Mouse (Mus musculus): ENCODE results near the gene Nlgn2. TPM values are rescaled to one million over a fixed set of nuclear protein-coding genes. Genes with fewer than 3 reads are reported as not detected.

Nlgn2 gene
- total and polyA plus RNA-seq, 3 experiments: 20.3 to 43.3 (median 29.8) TPM

GRCm38 (mm10) chr11:69883527-69884151 is 46.1 kb upstream of the Nlgn2 start (continued):
- no peak for TF ChIP-seq USF1 (IDR thresholded peaks at IDR 0.05; ENCODE audit: low read depth, low read length)
- TF ChIP-seq MAZ (IDR thresholded peaks at IDR 0.05; ENCODE audit: low read depth, low read length): peak; percentile 69; the same call in 1 of the 2 replicates
- TF ChIP-seq EP300 (IDR thresholded peaks at IDR 0.05; ENCODE audit: low read depth in 1 of 2, low read length in 2 of 2): peak; percentile 75 to 91; a peak in 3 of 4 replicates

- H3K4me1 ChIP-seq (ENCODE audit: control insufficient read depth in 1 of 2, insufficient read depth in 2 of 2, low read length in 2 of 2): peaks cover 14 to 46% of the 10 kb centered on the region in 2 experiments
- peak overlapping the region; percentile 25; the same call in 1 of the 2 replicates for H3K27ac ChIP-seq (ENCODE audit: control insufficient read depth, low read depth, low read length)
- TF ChIP-seq TBP (IDR thresholded peaks at IDR 0.05; ENCODE audit: low read depth, low read length) (no peak), USF1 (IDR thresholded peaks at IDR 0.05; ENCODE audit: low read depth, low read length) (peak; percentile 56), RCOR1 (IDR thresholded peaks at IDR 0.05; ENCODE audit: low read depth, low read length) (no peak), E2F4 (IDR thresholded peaks at IDR 0.05; ENCODE audit: borderline replicate concordance, low read depth, low read length) (no peak), MAX (IDR thresholded peaks at IDR 0.05; ENCODE audit: low read length) (peak; percentile 9; the same call in 1 of the 2 replicates), HCFC1 (IDR thresholded peaks at IDR 0.05; ENCODE audit: low read depth, low read length) (no peak), USF2 (IDR thresholded peaks at IDR 0.05; ENCODE audit: borderline replicate concordance in 1 of 2, insufficient read depth in 1 of 2, low read depth in 1 of 2, low read length in 2 of 2) (no peak), GATA1 (IDR thresholded peaks at IDR 0.05; ENCODE audit: low read depth, low read length) (0 out of 2 replicates have a peak, but pooled peaks have one; percentile 3), POLR2AphosphoS2 (IDR thresholded peaks at IDR 0.05; ENCODE audit: low read length) (no peak), MAFK (IDR thresholded peaks at IDR 0.05; ENCODE audit: borderline replicate concordance, low read depth, low read length) (no peak), RAD21 (IDR thresholded peaks at IDR 0.05; ENCODE audit: low read depth, low read length) (peak; percentile 68), NRF1 (IDR thresholded peaks at IDR 0.05; ENCODE audit: insufficient read depth, low read depth, low read length, poor library complexity, severe bottlenecking) (no peak), CTCF (IDR thresholded peaks at IDR 0.05 in 2 of 3, conservative IDR thresholded peaks at IDR 0.05 in 1 of 3; ENCODE audit: control insufficient read depth in 1 of 3, insufficient read depth in 1 of 3, low read depth in 2 of 3, low read length in 3 of 3, poor library complexity in 1 of 3, severe bottlenecking in 1 of 3) (peak; percentile 83 to 95 (median 88)), SMC3 (IDR thresholded peaks at IDR 0.05; ENCODE audit: low read depth, low read length) (peak; percentile 72), CHD1 (IDR thresholded peaks at IDR 0.05; ENCODE audit: low read depth, low read length) (no peak), TAL1 (IDR thresholded peaks at IDR 0.05; ENCODE audit: low read length) (no peak), MXI1 (IDR thresholded peaks at IDR 0.05; ENCODE audit: low read depth, low read length) (no peak), MYC (IDR thresholded peaks at IDR 0.05; ENCODE audit: low read depth, low read length) (no peak), ZKSCAN1 (IDR thresholded peaks at IDR 0.05; ENCODE audit: low read depth, low read length) (no peak), ZNF384 (IDR thresholded peaks at IDR 0.05; ENCODE audit: low read depth, low read length) (no peak), POLR2A (IDR thresholded peaks at IDR 0.05; ENCODE audit: control insufficient read depth in 1 of 2, insufficient read depth in 1 of 2, low read depth in 1 of 2, low read length in 2 of 2, poor library complexity in 1 of 2) (no peak), ZMIZ1 (IDR thresholded peaks at IDR 0.05; ENCODE audit: low read depth, low read length) (no peak), KAT2A (conservative IDR thresholded peaks at IDR 0.05; ENCODE audit: low read depth, low read length) (no peak), JUND (IDR thresholded peaks at IDR 0.05; ENCODE audit: low read depth, low read length) (no peak), ZC3H11A (IDR thresholded peaks at IDR 0.05; ENCODE audit: low read depth, low read length) (peak; percentile 48), MEF2A (IDR thresholded peaks at IDR 0.05; ENCODE audit: extremely low read depth, insufficient replicate concordance, low read depth, low read length, poor library complexity, severe bottlenecking) (no peak), GABPA (IDR thresholded peaks at IDR 0.05; ENCODE audit: low read depth, low read length) (no peak)
- no peak overlapping the region for H3K4me3 ChIP-seq (ENCODE audit: control insufficient read depth in 1 of 2, insufficient read depth in 1 of 2, low read depth in 2 of 2, low read length in 2 of 2)
- peak; percentile 86 for DNase-seq (ENCODE audit: low read depth, low spot score)
- H3K27me3 ChIP-seq (ENCODE audit: control insufficient read depth in 1 of 2, insufficient read depth in 2 of 2, low read length in 2 of 2): no peaks in the 10 kb centered on the region
- H3K9ac ChIP-seq (ENCODE audit: control insufficient read depth, low read depth, low read length, poor library complexity, severe bottlenecking): no peak overlapping the region
- H3K9me3 ChIP-seq (replicated peaks; ENCODE audit: insufficient read depth, low read length): no peaks in the 10 kb centered on the region
- H3K79me2 ChIP-seq (ENCODE audit: control insufficient read depth, insufficient read depth, low read length, poor library complexity): no peaks in the 10 kb centered on the region
- peaks cover 0 to 28% of the 10 kb centered on the region in 2 experiments; a peak in 2 of 4 replicates for H3K36me3 ChIP-seq (ENCODE audit: control insufficient read depth in 1 of 2, insufficient read depth in 2 of 2, low read length in 2 of 2)
These were observed 45.5 kb upstream of the Nlgn2 start for GRCm38 (mm10) chr11:69883066-69883465.
